Mouse (Mus musculus): ENCODE measurements around the gene Gm21988. TPM values are rescaled to one million over a fixed set of nuclear protein-coding genes. Genes with fewer than 3 reads are reported as not detected.

Gene Gm21988
- polyA plus RNA-seq, 2 experiments from 2014 or later = 3.3 to 5.3 TPM

DNA sequence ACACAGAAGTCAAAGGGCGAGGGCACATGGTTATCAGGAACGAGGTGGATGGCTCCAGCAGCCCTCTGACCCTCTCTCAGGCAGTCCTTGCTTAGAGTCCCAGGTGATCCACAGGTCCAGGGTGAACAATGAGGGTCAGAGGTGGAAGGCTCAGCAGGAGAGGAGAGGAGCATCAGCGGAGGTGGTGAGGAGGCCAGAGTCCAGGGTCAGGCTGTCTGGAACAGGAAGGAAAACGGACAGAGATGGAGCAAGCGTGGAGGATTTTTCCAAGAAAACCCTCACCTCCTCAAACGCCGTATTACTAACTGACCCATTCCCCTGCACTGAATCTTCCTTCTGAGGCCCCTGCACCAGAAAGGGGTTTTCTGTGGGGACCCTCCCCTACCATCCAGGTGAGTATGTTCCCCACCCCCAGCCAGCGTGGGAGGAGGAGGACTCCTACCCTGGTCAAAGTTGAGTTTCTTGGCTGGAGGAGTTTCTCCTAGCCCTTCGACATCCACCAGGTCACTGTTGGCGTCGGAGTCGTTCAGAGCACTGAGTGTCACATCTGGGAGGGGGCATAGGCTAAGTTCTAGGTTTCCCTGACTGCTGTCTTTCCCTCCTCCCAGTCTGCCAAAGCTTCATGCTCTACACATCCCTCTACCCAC, 4.3 kb downstream of the Gm21988 start:
- ATAC-seq = no peak

DNA sequence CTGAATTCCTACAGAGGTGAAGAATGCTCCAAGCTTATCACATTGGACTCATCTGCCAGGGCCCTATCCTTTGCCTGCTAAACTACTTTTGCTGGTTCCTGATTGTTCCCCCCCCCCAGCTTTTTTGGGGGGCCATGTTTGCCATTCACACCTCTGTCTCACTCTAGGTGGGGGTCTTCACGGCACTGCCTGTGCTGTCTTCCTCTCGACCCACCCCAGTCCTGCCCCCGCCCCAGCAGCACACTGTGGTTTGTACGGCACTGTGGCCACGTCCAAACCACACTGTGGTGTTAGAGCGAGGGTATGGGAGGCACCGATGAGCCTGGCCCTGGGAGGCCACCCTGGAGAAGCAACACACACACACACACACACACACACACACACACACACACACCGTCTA, 5.1 kb downstream of the Gm21988 start:
- ATAC-seq = no peak

DNA sequence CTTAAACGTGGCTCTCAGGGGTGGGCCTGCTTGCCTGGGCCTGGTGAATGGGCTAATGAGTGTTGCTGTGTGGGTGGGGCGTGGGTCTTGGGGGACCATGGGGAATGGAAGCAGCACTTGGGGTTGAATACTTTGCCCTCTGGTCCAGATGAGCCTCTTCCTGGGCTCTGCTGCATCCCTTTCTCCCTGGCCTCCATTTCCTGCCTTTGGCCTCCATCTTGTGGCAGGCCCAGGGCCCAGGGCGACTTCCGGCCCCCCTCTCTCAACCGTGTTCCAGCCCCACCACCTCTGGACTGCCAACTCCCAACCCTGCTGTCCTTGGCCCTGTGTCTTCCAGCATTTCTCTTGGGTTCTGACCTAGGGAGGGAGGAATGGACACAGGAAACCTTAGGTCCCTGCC, 5.6 kb downstream of the Gm21988 start:
- no peak for ATAC-seq

DNA sequence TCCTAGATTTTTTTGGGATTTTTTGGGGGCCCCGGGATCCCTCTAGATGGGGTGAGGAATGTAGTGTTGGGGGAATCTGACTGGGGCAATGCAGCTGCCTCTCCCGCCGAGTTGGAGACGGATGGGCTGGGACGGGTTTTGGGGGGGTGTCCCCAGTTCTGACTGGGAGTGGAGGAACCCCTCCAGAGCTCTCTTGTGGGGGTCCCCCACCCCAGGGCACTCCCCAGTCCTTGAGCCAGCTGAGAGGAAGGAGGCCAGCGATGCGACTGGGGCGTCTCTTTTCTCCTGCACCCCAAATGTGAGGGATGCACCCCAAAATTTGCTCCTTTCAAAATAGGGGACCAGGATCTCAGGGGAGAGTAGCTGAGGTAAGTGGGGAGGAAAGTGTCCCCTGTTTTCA, 6.6 kb downstream of the Gm21988 start:
- no peak for ATAC-seq

DNA sequence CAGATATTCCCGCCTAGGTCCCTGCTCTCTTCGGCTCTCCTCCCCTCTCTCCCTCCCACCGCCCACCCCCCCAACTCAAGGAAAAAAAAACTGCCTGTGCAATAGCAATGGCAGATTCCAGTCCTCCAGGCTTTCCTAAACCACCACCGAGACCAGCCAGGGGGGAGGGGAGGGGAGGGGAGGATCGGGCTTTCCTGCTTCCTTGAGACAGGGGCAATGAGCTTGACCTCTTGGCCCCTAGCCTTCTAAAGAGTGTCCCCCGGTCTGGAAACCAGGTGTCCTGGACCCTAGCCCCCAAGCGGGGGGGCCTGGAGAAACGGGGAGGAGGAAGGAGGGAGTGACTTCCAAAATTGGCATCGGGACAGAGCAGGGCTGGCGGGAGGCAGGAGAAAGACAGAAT, 7.1 kb downstream of the Gm21988 start:
- no peak for ATAC-seq

DNA sequence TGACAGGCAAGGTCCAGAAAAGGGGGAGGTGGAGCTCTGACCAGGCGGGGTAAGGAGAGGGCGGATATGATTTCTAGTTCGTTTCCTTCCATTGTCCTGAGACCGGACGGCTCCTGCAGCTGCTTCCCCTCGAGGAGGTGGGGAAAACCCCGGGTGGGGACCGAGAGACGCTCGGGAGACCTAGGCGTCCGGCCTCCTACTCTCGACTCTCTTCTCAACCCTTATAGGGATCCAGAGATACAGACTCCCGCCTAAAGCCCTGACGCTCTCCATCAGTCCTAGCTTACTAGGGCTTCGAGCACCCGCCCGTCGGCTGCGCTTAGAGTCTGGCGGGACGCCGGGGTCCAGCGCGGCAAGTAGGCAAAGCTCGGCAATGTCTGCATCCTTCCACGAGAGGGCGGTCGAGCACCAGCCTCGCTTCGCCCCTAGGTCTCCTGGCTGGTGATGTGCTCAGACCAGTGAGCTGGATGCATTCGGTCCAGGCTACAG, 9.3 kb downstream of the Gm21988 start:
- ATAC-seq = peak; percentile 73

DNA sequence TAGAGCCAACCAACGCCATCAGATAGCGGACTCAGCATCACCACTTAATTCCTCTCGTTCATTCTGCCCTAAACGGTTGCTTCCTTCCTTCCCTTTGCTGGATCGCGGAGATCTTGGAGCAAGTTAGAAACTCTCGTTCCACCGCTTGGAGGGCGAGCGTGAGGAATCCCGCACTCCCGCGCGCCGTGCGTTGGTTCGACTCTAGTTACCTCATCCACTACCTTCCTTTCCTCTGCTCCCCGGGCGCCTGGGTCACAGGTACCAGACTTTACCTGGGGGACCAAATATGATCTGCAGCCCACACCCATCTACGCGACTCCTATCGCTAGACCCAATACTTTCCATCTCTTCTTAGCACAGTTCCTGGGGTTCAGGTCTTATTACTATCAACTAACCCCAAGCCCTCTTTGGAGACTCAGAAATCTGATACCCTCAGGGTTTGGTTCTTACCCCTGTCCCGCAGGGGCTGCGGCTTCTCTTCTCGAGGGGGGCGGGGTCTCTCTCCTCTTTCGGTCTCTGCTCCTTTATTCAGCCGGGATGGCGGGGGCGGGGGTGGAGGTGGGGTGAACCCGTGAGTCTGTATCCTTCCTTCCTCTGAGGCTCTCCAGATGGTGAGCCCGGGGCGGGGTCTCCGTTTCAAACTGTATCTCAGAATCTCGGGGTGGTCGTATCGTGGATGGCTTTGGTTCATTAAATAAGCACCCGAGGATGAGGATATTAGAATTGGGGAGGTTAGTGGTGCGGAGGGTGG, 10.2 kb downstream of the Gm21988 start, which contains the start of gene Bcl6b:
TSS of gene Bcl6b (minus strand) at position 539 of the 751 bp plus-strand sequence.
- ATAC-seq = peak; percentile 15

DNA sequence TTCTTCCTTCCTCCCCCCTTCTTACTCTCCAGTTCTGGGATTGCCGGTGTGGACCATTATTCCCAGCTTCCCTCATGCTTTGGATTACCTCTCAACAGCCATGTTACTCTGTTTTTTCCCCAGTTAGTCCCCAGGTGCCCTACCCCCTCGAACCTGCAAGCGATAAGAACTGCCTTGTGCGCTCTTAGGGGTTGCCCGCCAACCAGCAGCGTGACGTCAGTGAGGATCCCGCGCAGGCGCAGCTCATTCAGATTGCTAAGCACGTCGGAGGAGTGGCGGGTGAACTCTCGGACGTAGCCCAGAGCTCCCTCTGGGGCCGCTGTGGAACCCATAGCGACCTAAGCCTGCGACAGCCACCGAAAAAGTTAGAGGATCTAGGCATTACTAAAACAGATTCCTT, 10.8 kb downstream of the Gm21988 start:
- peak; percentile 80 for ATAC-seq

DNA sequence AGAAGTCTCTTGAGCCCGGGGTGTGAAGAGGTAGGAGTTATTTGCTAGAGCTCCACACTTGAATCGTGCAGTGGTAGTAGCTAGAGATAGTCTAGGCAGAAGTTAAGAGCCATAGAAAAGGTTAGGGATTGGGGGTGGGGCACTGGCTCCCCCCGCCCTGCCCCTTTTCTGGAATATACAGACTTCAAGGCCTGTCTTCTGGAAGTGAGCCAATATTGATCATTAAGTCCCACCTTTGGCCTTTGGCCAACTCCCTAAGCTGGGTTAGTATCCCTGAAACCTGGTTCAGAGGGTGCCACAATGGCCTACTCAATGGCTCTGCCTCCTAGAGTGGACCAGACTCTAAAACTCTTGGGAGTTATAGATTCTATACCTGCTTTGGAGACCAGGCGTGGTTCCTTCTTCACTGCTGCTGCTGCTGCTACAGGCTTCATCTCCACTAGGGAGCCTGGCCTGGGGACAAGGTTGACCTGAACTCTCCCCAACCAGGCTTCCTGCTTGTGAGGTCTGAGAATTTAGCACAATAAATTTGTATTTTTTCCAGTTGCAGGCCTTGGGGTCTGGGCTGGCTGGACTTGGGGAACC, 11.9 kb downstream of the Gm21988 start:
- no peak for ATAC-seq

DNA sequence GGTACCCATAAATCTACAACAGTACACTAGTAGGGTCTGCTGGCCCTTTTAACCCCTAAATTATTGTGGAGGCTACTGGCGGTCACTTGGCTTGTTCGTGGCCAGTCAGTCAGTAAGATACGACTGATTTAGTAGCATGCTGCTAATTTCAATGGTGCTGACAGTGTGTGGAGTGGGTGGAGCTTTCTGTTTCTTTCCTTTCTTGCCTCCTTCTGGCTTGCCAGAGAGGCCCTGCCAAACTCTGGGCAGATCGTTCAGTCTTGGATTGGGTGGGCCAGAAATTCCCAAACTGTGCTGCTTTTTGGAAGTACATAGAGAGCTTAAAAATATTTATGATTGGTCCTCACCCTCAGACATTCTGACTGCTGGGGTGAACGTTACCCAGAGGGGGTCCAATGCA, 12.5 kb downstream of the Gm21988 start:
- ATAC-seq = no peak

DNA sequence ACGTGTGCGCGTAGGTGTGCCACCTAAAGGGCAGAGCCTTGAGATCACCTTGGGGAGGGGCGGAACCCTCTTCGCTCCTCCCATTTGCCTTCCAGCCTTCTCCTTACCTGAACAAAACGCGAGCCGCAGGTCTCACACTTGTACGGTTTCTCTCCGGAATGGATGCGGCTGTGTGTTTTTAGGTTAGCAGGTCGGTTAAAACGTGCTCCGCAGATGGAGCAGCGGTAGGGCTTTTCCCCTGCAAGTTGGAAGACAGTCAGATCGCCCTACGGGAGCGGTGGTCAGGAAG, 13.1 kb downstream of the Gm21988 start:
- no peak for ATAC-seq

DNA sequence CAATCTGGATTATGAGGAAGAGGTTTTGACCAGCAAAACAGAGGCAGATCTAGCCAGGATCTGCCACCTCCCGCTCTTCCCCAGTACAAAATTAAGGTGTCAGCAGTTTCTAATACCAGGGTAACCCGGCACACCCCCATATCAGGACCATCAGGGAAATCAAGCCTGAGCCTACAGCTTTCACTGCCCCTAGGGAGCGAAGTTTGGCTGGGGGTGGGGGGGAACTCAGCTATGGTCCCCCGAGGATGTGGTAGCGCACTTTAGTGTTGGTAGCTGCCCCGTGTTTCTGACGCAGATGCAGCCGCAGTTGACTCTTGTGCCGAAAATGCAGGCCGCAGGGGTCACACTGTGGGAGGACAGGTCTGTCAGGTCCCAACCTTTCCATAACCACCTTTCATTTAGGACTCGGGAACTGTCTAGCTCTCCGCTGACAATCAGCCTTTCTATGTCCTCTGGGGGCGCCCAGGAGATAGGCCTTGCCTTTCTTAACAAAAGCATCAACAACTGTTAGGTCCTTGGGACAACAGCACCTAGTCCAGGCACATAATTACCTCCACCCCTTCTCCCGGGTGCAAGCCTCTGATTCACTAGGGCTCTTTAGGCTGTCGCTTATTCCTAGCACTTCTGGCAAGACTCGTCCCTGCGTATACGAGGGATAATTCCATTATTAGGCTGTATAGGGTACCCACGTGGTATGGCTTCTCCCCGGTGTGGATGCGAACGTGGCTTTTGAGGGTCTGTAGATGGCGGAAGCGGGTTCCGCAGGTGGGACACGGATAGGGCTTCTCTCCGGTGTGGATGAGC, 13.6 kb downstream of the Gm21988 start:
- ATAC-seq = no peak

DNA sequence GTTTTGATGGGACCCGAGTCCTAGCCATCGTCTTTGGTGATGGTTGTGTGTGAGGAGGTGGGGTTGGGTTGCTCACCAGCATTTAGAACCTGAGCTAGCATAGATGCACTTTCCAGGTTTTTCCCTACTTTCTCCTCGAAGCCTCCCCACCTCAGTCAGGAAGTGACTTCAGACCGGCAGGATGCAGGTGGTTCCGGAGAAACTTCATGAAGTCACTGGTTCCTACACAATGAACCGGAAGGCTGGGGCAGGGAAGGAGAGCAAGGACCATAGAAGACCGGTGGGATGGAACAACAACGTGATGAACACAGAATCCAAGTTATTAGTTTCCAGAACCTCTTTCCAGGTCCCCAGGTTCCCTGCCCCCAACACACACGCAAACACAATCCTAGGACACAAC, 15.9 kb downstream of the Gm21988 start:
- ATAC-seq = no peak

DNA sequence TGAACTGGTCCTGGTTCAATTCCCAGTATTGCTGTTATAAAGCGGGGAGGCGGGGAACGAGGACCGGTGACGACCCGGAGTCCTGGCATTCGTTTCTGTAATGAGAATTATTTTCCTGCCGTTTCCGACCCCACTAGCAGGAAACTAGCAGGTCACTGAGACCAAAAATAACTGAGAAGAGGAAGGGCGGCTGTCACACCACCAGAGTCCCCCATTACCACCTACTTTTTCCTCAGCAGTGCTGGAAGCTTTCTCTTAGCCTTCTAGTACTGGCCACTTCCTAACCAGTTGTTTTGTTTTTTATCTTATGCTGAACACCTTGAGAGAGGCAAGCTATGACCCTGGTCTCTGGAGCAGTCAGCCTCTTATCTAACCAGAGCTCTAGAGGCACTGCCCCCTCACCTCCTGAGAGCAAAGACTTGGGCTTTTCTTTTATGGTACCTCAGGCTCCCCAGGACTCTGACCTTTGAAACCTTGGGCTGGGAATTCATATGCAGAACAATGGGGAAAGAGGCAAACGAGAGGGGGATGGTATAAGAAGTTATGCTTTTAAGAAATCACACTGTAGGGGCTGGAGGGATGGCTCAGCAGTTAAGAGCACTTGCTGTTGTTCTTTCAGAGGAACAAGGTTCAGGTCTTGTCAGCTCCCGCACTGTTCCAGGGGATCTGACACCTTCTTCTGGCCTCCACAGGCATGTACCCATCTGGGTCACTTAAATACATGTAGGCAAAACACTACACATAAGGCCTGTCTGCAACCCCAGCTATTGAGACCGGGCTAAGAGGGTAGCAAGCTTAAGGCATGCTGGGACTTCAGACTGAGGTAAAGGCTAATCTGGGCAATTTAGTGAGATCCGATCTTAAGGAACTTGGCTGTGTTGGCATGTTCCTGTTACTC, 17.8 kb downstream of the Gm21988 start:
- ATAC-seq = no peak

DNA sequence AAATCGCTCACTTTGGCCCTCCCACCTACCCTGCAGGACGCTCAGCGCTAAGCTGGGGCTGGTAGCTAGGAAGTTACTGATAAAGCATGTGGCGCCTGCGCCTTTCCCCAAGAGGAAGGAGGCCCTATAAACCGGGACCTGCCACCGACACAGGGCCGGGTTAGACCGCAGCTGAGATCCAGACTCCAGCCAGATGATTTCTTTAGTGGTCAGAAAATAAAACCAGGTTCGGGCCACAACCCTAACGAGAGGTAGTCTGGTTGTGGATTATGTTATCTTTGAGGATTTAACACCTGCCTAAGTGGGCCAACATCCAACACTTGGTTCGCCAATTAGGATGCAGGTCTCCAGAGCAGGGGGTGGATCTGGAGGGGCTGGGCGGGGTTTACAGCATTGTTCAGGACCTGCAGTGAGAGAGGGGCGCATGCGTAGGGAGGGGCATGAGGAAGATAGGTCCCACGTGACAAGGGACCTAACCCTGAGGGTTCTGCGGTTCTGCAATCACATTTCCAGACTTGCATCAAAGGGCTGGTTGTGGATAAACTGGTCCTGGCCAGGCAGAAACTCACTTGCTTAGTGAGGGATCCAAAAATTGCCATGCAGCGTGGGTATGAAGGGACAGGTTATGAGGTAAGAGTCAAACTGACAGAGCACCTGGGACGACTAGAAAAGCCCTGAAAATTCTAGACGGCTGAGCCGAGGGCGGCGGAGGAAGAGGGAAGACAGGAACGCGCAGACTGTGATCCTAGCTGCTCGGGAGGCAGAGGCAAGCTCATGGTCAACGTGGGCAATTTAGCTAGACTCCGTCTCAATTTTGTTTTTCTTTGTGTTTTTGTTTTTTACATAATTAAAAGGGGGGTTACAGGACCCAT, 18.7 kb downstream of the Gm21988 start, which contains the start of gene Slc16a13:
TSS of gene Slc16a13 (minus strand) at position 334 of the 872 bp plus-strand sequence.
- peak; percentile 94 for ATAC-seq

DNA sequence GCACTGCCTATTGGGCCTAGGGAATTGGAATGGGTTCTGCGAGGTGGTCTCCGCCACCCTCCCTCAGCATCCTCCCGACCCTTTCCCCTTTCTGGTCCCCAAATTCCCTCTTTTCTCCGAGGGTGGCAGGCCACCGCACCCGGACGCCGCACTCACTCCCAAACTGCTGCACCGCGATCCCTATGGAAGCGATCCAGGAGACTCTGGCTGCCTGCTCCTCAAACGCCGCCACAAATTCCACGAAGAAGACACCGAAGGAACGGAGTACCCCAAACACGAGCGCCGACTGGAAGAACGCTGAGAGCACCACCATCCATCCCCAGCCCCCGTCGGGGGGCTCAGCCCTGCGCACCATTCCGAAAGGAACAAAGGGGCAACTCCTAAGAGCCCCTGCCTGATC, 19.3 kb downstream of the Gm21988 start:
- no peak for ATAC-seq

DNA sequence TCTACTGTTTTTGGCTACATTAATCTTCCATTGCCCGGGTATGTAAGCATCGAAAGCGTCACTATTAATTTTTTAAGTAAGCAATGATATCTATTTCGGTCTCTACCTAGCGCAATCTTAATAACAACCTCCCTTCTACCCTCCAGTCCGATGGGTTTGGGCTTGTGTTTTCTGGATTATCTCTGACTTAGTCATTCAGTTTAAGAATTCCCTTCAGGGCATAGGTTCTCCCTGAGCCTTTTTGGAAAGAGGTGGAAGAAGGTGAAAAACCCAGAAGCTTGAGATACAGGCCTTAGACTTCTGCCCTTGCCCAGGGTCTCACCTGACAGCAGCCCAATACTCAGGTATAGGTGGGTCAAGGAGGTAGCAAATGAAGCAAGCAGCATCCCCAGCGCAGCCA, 19.8 kb downstream of the Gm21988 start:
- ATAC-seq = no peak

DNA sequence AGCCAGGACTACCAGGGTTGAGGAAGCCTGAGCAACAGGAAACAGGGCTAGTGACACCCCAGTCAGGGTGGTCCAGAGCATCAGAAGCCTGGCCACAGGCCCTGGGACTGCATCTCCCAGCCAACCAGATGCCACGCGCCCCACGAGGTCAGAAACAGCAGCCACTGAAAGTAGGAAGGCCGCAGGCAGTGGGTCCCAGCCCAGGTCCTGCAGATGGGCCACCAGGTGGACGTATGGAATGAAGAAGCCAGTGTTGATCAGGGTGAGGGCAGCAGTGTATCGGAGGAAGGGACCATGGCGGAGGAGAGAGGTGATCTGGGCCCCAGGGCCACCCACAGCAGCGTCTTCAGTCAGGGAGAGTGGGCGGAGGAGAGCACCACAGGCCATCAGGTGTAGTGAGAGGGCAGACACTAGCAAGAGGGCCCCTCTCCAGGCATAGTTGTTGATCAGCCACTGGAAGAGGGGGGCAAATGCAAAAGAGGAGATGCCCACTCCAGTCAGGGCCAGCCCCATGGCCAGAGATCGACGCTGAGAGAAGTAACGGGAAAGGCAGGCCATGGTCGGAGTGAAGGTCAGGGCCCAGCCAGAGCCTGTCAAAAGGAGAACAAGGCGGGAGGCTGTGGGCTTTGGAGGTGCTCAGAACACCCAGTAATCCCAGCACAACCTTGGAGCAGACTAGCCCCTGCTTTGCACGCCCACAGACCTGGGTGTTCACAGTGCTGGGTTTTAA, 20.7 kb downstream of the Gm21988 start:
- no peak for ATAC-seq

DNA sequence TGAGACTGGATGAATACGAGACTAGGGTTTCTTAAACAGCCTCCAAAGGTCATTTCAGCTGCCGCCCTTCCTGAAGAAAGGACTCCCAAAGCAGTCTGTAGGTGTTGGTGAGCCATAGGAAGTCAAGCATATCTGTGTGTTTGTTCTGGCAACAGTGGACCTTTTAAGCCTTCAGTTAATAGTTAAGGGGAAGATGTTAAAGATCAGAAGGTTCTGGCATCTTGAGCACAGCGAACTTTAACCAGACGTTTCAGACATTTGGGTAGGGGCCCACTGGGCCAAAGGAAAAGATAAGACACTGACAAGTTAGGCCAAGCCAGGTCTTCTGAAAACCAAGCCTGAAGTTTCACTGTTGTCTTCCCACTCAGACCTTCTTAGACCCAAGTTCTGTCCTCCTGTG, 21.6 kb downstream of the Gm21988 start:
- ATAC-seq = no peak

DNA sequence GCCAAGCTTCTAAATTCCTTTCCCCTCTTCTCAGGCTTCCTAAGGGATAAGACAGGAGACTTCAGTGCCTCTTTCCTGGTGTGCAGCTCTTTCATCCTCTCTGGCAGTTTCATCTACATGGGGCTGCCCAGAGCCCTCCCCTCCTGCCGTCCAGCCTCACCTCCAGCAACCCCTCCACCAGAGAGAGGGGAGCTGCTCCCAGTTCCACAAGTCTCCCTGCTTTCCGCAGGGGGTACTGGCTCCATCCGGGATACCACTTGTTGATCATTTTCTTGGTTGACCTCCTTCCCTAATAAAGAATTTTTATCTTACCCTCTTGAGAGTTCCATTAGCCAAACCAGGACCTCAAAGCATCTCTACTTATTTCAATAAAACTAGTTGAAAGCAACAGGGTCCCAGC, 23.5 kb downstream of the Gm21988 start:
- ATAC-seq = no peak

Data from CD4-positive, CD25-positive, alpha-beta regulatory T cell, adult 4 months (primary cell).